Mouse (Mus musculus): ENCODE results near the gene Elovl7. TPM values are rescaled to one million over a fixed set of nuclear protein-coding genes. Genes with fewer than 3 reads are reported as not detected.

Gene Elovl7
- polyA plus RNA-seq, 1 experiment from 2014 or later, result 2.8 TPM

DNA sequence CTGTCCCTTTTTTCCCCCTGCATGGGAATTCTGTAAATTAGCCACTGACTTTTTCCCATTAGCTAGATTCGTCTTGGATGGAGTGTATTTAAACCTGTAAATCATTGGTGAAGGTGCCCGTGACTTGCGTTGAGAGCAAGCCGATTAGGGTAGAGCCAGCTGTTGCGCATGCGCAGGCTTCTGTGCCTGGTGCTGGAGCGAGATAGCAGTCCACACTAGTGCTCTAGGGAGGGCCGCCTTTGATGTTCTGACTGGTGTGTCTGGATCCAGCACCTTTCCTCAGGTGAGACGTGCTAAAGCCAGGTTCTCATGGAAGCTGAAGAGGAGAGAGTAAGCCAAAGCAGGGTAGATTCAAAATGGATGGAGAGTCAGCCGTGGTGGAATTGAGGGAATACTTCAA lies 112.1 kb downstream of the Elovl7 start:
- H3K27me3 ChIP-seq, result peaks cover 24% of the 10 kb centered on the region
- H3K36me3 ChIP-seq, result peaks cover 6% of the 10 kb centered on the region; the same call in 1 of the 2 replicates
- WGBS, result 89% methylated on average over 10 of the region's 10 CpGs
- no peak overlapping the region for H3K27ac ChIP-seq
- H3K4me1 ChIP-seq (replicated peaks), result no peaks in the 10 kb centered on the region
- no peak for ATAC-seq (replicated peaks; ENCODE audit: insufficient number of reproducible peaks, insufficient read depth, low FRiP score, low read depth)
- H3K4me3 ChIP-seq, result no peak overlapping the region
- H3K9ac ChIP-seq, result no peak overlapping the region
- no peaks in the 10 kb centered on the region for H3K9me3 ChIP-seq (replicated peaks)
- H3K4me2 ChIP-seq, result no peak overlapping the region

DNA sequence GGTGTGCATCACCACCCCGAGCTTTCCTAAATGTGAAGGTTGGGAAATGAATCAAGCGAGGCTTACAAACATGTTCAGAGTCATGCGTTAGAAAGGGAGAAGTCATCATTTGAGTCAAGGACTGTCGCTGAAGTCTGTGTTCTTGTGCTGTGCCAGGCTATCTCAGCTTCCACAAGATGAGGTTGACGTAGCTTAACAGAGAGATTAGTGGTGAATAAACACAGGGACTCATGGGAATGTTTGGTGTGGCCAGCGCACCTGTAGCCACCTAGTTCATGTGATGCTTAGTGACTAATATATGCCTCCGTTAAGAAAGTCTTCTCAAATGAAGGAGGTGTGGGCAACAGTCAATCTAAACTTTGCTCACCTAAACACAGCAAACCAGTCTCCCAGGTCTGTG lies 112.8 kb downstream of the Elovl7 start:
- H3K4me1 ChIP-seq (replicated peaks), result no peaks in the 10 kb centered on the region
- WGBS, result 84% methylated on average over 7 of the region's 7 CpGs

DNA sequence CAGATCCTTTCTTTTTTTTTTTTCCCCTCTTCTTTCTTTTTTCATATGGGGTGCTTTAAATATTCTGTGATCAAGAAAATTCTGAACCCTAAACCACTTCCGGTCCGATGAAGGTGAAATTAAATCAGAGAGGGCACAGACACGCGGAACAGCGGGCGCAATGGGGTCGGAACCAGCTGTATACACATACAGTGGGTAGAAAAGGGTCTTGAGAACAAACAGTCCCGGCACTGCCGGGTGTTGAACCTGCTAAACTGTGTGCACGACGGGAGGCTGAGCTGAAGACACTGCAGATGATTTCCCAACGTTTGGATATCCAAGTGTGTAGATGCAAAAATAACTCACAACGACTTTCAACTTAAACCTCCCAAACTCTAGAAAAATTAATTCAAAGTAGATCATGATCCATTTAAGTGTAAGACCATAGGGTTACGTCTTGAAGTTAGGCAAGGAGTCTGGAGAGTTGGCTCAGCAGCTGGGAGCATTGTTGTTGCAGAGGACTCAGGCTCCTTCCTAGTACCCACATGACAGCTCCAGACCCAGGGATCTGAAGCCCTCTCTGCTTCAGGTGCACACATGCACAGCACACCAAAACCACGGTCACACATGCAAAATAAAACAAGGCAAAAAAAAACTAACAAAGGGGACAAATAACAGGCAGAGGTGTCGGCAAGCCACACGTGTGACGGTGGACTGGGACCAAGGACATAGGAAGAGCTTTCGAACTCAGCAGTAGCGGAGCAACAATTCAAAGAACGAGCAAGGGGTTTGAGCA lies 114.4 kb downstream of the Elovl7 start:
- H3K4me1 ChIP-seq (replicated peaks), result no peaks in the 10 kb centered on the region
- no peak overlapping the region for H3K4me3 ChIP-seq
- H3K27ac ChIP-seq, result no peak overlapping the region
- H3K9me3 ChIP-seq (replicated peaks), result no peaks in the 10 kb centered on the region
- peaks cover 6% of the 10 kb centered on the region for H3K36me3 ChIP-seq
- peaks cover 9% of the 10 kb centered on the region for H3K27me3 ChIP-seq
- no peak overlapping the region for H3K9ac ChIP-seq
- H3K4me2 ChIP-seq, result no peak overlapping the region
- 91% methylated on average over 21 of the region's 21 CpGs for WGBS
- no peak for ATAC-seq (replicated peaks; ENCODE audit: insufficient number of reproducible peaks, insufficient read depth, low FRiP score, low read depth)

More for the DNA sequence above, 112.8 kb downstream of the Elovl7 start:
- H3K27me3 ChIP-seq, result peaks cover 20% of the 10 kb centered on the region
- no peak overlapping the region for H3K4me2 ChIP-seq
- no peak for ATAC-seq (replicated peaks; ENCODE audit: insufficient number of reproducible peaks, insufficient read depth, low FRiP score, low read depth)
- no peaks in the 10 kb centered on the region for H3K9me3 ChIP-seq (replicated peaks)
- no peak overlapping the region for H3K27ac ChIP-seq
- H3K9ac ChIP-seq, result no peak overlapping the region
- no peak overlapping the region for H3K4me3 ChIP-seq
- H3K36me3 ChIP-seq, result peaks cover 6% of the 10 kb centered on the region; the same call in 1 of the 2 replicates

DNA sequence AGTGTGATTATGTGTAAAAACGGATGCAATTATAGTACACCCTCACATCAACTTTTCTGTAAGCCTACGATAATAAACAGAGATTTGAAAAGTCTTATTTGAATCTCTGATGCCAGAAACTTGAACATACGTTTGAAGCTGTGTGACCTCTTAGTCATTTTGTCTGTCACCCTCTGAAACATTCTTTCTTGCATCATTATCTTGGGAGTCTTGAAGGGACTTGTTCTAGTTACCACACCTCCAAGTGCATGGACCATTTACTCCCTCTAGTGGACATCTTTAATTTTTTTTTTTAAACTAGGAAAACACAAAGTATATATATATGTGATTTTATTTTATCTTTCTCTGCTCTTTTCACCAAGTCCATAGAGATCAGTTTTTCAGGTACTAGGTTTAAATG lies 115.5 kb downstream of the Elovl7 start:
- ATAC-seq (replicated peaks; ENCODE audit: insufficient number of reproducible peaks, insufficient read depth, low FRiP score, low read depth), result no peak
- peaks cover 5% of the 10 kb centered on the region for H3K27me3 ChIP-seq

More for the DNA sequence above, 115.5 kb downstream of the Elovl7 start:
- H3K4me1 ChIP-seq (replicated peaks), result no peaks in the 10 kb centered on the region
- no peak overlapping the region for H3K4me2 ChIP-seq
- H3K9ac ChIP-seq, result no peak overlapping the region
- H3K27ac ChIP-seq, result no peak overlapping the region
- WGBS, result 60% methylated on average over 3 of the region's 3 CpGs
- peaks cover 5% of the 10 kb centered on the region for H3K36me3 ChIP-seq
- no peak overlapping the region for H3K4me3 ChIP-seq
- H3K9me3 ChIP-seq (replicated peaks), result no peaks in the 10 kb centered on the region

Other genes starting within 250 kb of the Elovl7 start
- gene Smim15, start 170.0 kb upstream of the Elovl7 start, polyA plus RNA-seq (2015; fragmentation: Nextera tagmentation; extraction: Ambion mirVana), result 28.7 and 30.9 TPM in 2 replicates
- gene Ndufaf2, start 55.8 kb upstream of the Elovl7 start, polyA plus RNA-seq (2015; fragmentation: Nextera tagmentation; extraction: Ambion mirVana), result 51.7 and 58.8 TPM in 2 replicates
- gene Ercc8, start 55.7 kb upstream of the Elovl7 start, polyA plus RNA-seq (2015; fragmentation: Nextera tagmentation; extraction: Ambion mirVana), result 9.3 and 12.3 TPM in 2 replicates
- 3.2 and 6.0 TPM in 2 replicates for gene Depdc1b, start 101.9 kb downstream of the Elovl7 start, polyA plus RNA-seq (2015; fragmentation: Nextera tagmentation; extraction: Ambion mirVana)
- 23.8 and 25.7 TPM in 2 replicates for gene Pde4d, start 235.5 kb downstream of the Elovl7 start, polyA plus RNA-seq (2015; fragmentation: Nextera tagmentation; extraction: Ambion mirVana)

Measured in heart, embryonic 15.5 days (tissue).